Mouse (Mus musculus): ENCODE measurements around the gene Pik3r2. TPM values are rescaled to one million over a fixed set of nuclear protein-coding genes. Genes with fewer than 3 reads are reported as not detected.

Pik3r2 gene
- polyA plus RNA-seq, 1 experiment: 20.1 TPM

DNA sequence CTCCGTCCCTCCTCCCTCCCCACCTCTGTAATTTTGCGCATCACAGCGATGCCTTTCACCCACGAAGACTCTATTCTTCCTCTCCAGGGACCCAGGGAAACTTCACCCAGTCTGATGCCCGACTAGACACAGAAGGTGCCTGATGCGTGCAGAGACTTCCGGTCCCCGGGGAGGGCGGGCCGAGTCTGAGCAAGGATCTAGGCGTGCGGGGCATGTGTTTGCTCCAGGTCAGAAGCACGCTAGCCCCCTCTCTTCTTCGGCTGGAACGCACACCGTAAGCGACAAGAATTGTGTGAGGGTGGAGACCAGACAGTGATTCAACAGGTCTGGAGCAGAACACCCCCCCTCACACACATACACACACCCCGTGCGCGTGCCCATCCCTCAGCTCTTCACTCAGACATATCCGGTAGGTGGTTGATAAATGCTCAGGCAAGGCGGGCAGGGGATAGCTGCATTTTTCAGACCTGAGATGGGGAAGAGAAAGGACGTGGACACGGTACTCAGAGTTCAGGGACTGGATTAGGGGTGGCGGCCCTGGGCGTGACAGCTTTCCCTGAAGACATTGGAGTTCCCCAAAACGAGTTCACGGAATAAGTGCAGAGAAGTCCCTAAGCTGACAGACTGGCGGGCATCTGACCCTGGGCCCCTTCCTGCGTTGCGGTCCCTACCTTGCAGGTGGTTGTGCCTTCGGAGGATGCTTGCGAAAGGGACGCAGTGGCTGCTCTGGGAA, 10.5 kb downstream of the Pik3r2 start:
- peaks cover 4% of the 10 kb centered on the region for H3K4me1 ChIP-seq (ENCODE audit: control insufficient read depth, insufficient read depth, low read length)
- H3K27ac ChIP-seq (ENCODE audit: insufficient read depth, low read length): peak overlapping the region; percentile 2; the same call in 1 of the 2 replicates
- peak overlapping the region; percentile 59 for H3K9ac ChIP-seq (ENCODE audit: low read depth, poor library complexity, severe bottlenecking)
- no peaks in the 10 kb centered on the region for H3K9me3 ChIP-seq (replicated peaks; ENCODE audit: control insufficient read depth, insufficient read depth, low read length, poor library complexity, severe bottlenecking)
- no peak for TF ChIP-seq POLR2A (IDR thresholded peaks at IDR 0.05; ENCODE audit: insufficient read depth, low read length)
- no peak for TF ChIP-seq EP300 (IDR thresholded peaks at IDR 0.05; ENCODE audit: insufficient read depth, low read depth, low read length)
- TF ChIP-seq CTCF (IDR thresholded peaks at IDR 0.05; ENCODE audit: low read depth, low read length): no peak
- H3K36me3 ChIP-seq (ENCODE audit: control insufficient read depth, insufficient read depth, low read length, poor library complexity, severe bottlenecking): peaks cover 13% of the 10 kb centered on the region
- peak overlapping the region; percentile 70 for H3K4me3 ChIP-seq (ENCODE audit: low read depth, low read length)
- no peaks in the 10 kb centered on the region for H3K27me3 ChIP-seq (ENCODE audit: control insufficient read depth, insufficient read depth, low read length, poor library complexity, severe bottlenecking)

- Histone ChIP-seq H3K4me3 (ENCODE audit: low read depth, low read length) (peak overlapping the region; percentile 70), H3K9ac (ENCODE audit: low read depth, poor library complexity, severe bottlenecking) (peak overlapping the region; percentile 59), H3K4me1 (ENCODE audit: control insufficient read depth, insufficient read depth, low read length) (peaks cover 2% of the 10 kb centered on the region), H3K9me3 (replicated peaks; ENCODE audit: control insufficient read depth, insufficient read depth, low read length, poor library complexity, severe bottlenecking) (no peaks in the 10 kb centered on the region), H3K27me3 (ENCODE audit: control insufficient read depth, insufficient read depth, low read length, poor library complexity, severe bottlenecking) (no peaks in the 10 kb centered on the region), H3K36me3 (ENCODE audit: control insufficient read depth, insufficient read depth, low read length, poor library complexity, severe bottlenecking) (peaks cover 13% of the 10 kb centered on the region), H3K27ac (ENCODE audit: insufficient read depth, low read length) (no peak overlapping the region)
- TF ChIP-seq CTCF (IDR thresholded peaks at IDR 0.05; ENCODE audit: low read depth, low read length) (no peak), POLR2A (IDR thresholded peaks at IDR 0.05; ENCODE audit: insufficient read depth, low read length) (no peak), EP300 (IDR thresholded peaks at IDR 0.05; ENCODE audit: insufficient read depth, low read depth, low read length) (no peak)
Measured at GRCm38 (mm10) chr8:70765329-70765728, 11.2 kb downstream of the Pik3r2 start.

- H3K36me3 ChIP-seq (ENCODE audit: control insufficient read depth, insufficient read depth, low read length, poor library complexity, severe bottlenecking): peaks cover 13% of the 10 kb centered on the region
- H3K9me3 ChIP-seq (replicated peaks; ENCODE audit: control insufficient read depth, insufficient read depth, low read length, poor library complexity, severe bottlenecking): no peaks in the 10 kb centered on the region
- H3K9ac ChIP-seq (ENCODE audit: low read depth, poor library complexity, severe bottlenecking): no peak overlapping the region
- H3K27me3 ChIP-seq (ENCODE audit: control insufficient read depth, insufficient read depth, low read length, poor library complexity, severe bottlenecking): no peaks in the 10 kb centered on the region
- H3K27ac ChIP-seq (ENCODE audit: insufficient read depth, low read length): no peak overlapping the region
- no peak overlapping the region for H3K4me3 ChIP-seq (ENCODE audit: low read depth, low read length)
- no peak for TF ChIP-seq EP300 (IDR thresholded peaks at IDR 0.05; ENCODE audit: insufficient read depth, low read depth, low read length)
- TF ChIP-seq POLR2A (IDR thresholded peaks at IDR 0.05; ENCODE audit: insufficient read depth, low read length): no peak
- TF ChIP-seq CTCF (IDR thresholded peaks at IDR 0.05; ENCODE audit: low read depth, low read length): no peak
- peaks cover 2% of the 10 kb centered on the region for H3K4me1 ChIP-seq (ENCODE audit: control insufficient read depth, insufficient read depth, low read length)
Measured at GRCm38 (mm10) chr8:70764676-70765075, 11.8 kb downstream of the Pik3r2 start.

- Histone ChIP-seq H3K27me3 (ENCODE audit: control insufficient read depth, insufficient read depth, low read length, poor library complexity, severe bottlenecking) (no peaks in the 10 kb centered on the region), H3K4me1 (ENCODE audit: control insufficient read depth, insufficient read depth, low read length) (peaks cover 4% of the 10 kb centered on the region)
Measured at GRCm38 (mm10) chr8:70764026-70764425, 12.5 kb downstream of the Pik3r2 start.

GRCm38 (mm10) chr8:70763354-70763753, 13.2 kb downstream of the Pik3r2 start:
- no peaks in the 10 kb centered on the region for H3K27me3 ChIP-seq (ENCODE audit: control insufficient read depth, insufficient read depth, low read length, poor library complexity, severe bottlenecking)
- peaks cover 4% of the 10 kb centered on the region for H3K4me1 ChIP-seq (ENCODE audit: control insufficient read depth, insufficient read depth, low read length)
- TF ChIP-seq CTCF (IDR thresholded peaks at IDR 0.05; ENCODE audit: low read depth, low read length) (no peak), EP300 (IDR thresholded peaks at IDR 0.05; ENCODE audit: insufficient read depth, low read depth, low read length) (no peak), POLR2A (IDR thresholded peaks at IDR 0.05; ENCODE audit: insufficient read depth, low read length) (no peak)
- no peak overlapping the region for H3K27ac ChIP-seq (ENCODE audit: insufficient read depth, low read length)
- no peaks in the 10 kb centered on the region for H3K9me3 ChIP-seq (replicated peaks; ENCODE audit: control insufficient read depth, insufficient read depth, low read length, poor library complexity, severe bottlenecking)
- H3K36me3 ChIP-seq (ENCODE audit: control insufficient read depth, insufficient read depth, low read length, poor library complexity, severe bottlenecking): peaks cover 13% of the 10 kb centered on the region
- no peak overlapping the region for H3K4me3 ChIP-seq (ENCODE audit: low read depth, low read length)
- H3K9ac ChIP-seq (ENCODE audit: low read depth, poor library complexity, severe bottlenecking): no peak overlapping the region

More at GRCm38 (mm10) chr8:70764026-70764425, 12.5 kb downstream of the Pik3r2 start:
- TF ChIP-seq CTCF (IDR thresholded peaks at IDR 0.05; ENCODE audit: low read depth, low read length) (no peak), POLR2A (IDR thresholded peaks at IDR 0.05; ENCODE audit: insufficient read depth, low read length) (no peak), EP300 (IDR thresholded peaks at IDR 0.05; ENCODE audit: insufficient read depth, low read depth, low read length) (no peak)
- Histone ChIP-seq H3K27ac (ENCODE audit: insufficient read depth, low read length) (no peak overlapping the region), H3K9me3 (replicated peaks; ENCODE audit: control insufficient read depth, insufficient read depth, low read length, poor library complexity, severe bottlenecking) (no peaks in the 10 kb centered on the region), H3K9ac (ENCODE audit: low read depth, poor library complexity, severe bottlenecking) (no peak overlapping the region), H3K4me3 (ENCODE audit: low read depth, low read length) (no peak overlapping the region), H3K36me3 (ENCODE audit: control insufficient read depth, insufficient read depth, low read length, poor library complexity, severe bottlenecking) (peaks cover 13% of the 10 kb centered on the region)

DNA sequence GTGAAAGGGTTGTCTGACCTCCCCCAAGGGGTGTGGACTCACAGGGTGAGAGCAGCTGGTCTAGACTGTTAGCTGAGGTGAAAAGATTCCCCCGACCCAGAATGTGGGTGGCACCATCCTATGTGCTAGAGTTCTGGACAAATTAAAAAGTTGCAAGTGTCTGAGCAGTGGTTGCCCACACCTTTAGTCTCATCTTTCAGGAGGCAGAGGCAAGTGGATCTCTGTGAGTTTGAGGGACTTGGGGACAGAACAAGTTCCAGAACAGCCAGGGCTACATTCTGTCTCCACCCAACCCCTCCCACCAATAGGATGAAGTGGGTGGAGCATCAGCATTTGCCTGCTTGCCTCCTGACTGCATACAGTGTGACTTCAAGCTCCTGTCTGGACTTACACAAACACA, 14.4 kb downstream of the Pik3r2 start:
- Histone ChIP-seq H3K9me3 (replicated peaks; ENCODE audit: control insufficient read depth, insufficient read depth, low read length, poor library complexity, severe bottlenecking) (no peaks in the 10 kb centered on the region), H3K9ac (ENCODE audit: low read depth, poor library complexity, severe bottlenecking) (no peak overlapping the region), H3K27ac (ENCODE audit: insufficient read depth, low read length) (peak overlapping the region; percentile 42), H3K36me3 (ENCODE audit: control insufficient read depth, insufficient read depth, low read length, poor library complexity, severe bottlenecking) (peaks cover 13% of the 10 kb centered on the region), H3K27me3 (ENCODE audit: control insufficient read depth, insufficient read depth, low read length, poor library complexity, severe bottlenecking) (no peaks in the 10 kb centered on the region), H3K4me3 (ENCODE audit: low read depth, low read length) (no peak overlapping the region), H3K4me1 (ENCODE audit: control insufficient read depth, insufficient read depth, low read length) (peaks cover 2% of the 10 kb centered on the region)
- TF ChIP-seq POLR2A (IDR thresholded peaks at IDR 0.05; ENCODE audit: insufficient read depth, low read length) (no peak), EP300 (IDR thresholded peaks at IDR 0.05; ENCODE audit: insufficient read depth, low read depth, low read length) (no peak), CTCF (IDR thresholded peaks at IDR 0.05; ENCODE audit: low read depth, low read length) (no peak)

Measured in ES-Bruce4 (cell line).